Mouse (Mus musculus): ENCODE data around the gene Cela3b. TPM values are rescaled to one million over a fixed set of nuclear protein-coding genes. Genes with fewer than 3 reads are reported as not detected.

The Cela3b gene
- polyA plus RNA-seq (2015; fragmentation: Nextera tagmentation; extraction: Ambion mirVana) = not detected in 2 replicates

GRCm38 (mm10) chr4:137430502-137430901 is at the start of gene Cela3b:
TSS of gene Cela3b (minus strand) at chr4:137430540.

GRCm38 (mm10) chr4:137468260-137469080 is 38.1 kb upstream of the Cela3b start, which contains the start of gene Hspg2:
TSS of gene Hspg2 (plus strand) at chr4:137468769.

GRCm38 (mm10) chr4:137453234-137453767 is 23.0 kb upstream of the Cela3b start, which contains the start of gene 1700013G24Rik:
TSS of gene 1700013G24Rik (plus strand) at chr4:137453284.

GRCm38 (mm10) chr4:137409691-137410090 is 20.6 kb downstream of the Cela3b start, which contains the start of gene Cela3a:
TSS of gene Cela3a (minus strand) at chr4:137409791.

Other genes with a start within 250 kb of the Cela3b start
- 9.0 and 10.9 TPM in 2 replicates for gene Wnt4, start 153.1 kb downstream of the Cela3b start, polyA plus RNA-seq (2015; fragmentation: Nextera tagmentation; extraction: Ambion mirVana)
- gene Cdc42, start 72.8 kb downstream of the Cela3b start, polyA plus RNA-seq (2015; fragmentation: Nextera tagmentation; extraction: Ambion mirVana) = 962 and 964 TPM in 2 replicates
- gene Cela3a, start 20.7 kb downstream of the Cela3b start, polyA plus RNA-seq (2015; fragmentation: Nextera tagmentation; extraction: Ambion mirVana) = not detected in 2 replicates
- not detected in 2 replicates for gene 1700013G24Rik, start 22.7 kb upstream of the Cela3b start, polyA plus RNA-seq (2015; fragmentation: Nextera tagmentation; extraction: Ambion mirVana)
- gene Hspg2, start 38.2 kb upstream of the Cela3b start, polyA plus RNA-seq (2015; fragmentation: Nextera tagmentation; extraction: Ambion mirVana) = 7.4 and 9.9 TPM in 2 replicates
- gene Ldlrad2, start 144.0 kb upstream of the Cela3b start, polyA plus RNA-seq (2015; fragmentation: Nextera tagmentation; extraction: Ambion mirVana) = not detected in 2 replicates
- gene Usp48, start 163.2 kb upstream of the Cela3b start, polyA plus RNA-seq (2015; fragmentation: Nextera tagmentation; extraction: Ambion mirVana) = 42.8 and 47.2 TPM in 2 replicates
- gene Rap1gap, start 234.2 kb upstream of the Cela3b start, polyA plus RNA-seq (2015; fragmentation: Nextera tagmentation; extraction: Ambion mirVana) = 114 and 136 TPM in 2 replicates

All from neural tube, postnatal 0 days (tissue).